Mouse (Mus musculus) urinary bladder, postnatal 14 days (tissue): ENCODE results near the gene Rmdn3.

Experiments
- DNase-seq: peaks from one replicate; pipeline ENCODE4 v3.0.0; 2021; ENCODE audit warnings: low spot score

Gene Rmdn3

DNA sequence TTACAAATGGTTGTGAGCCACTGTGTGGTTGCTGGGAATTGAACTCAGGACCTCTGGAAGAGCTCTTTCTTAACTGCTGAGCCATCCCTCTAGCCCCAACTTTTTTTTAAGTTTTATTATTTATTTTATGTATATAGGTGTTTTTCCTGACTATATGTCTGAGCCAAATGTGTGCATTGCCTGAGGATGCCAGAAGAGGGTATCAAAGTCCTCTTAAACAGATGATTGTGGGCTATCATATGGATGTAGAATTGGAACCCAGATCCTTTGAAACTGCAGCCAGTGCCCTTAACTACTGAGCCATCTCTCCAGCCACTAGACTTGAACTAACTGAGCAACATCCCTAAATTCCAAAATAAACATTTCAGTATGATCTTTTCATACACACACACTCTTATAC, 55.3 kb downstream of the Rmdn3 start:
- DNase-seq = no peak
